In genomic region chr13:102877154-102877553, GRCm38 (mm10) we compare ENCODE assay signal across 15 mouse cellular contexts.
A peak's percentile ranks its signal among the peaks of the same experiment; 100 is the strongest.
DNase-seq lines count a peak whose midpoint lies in the region; ATAC-seq lines count a peak whose summit lies in the region.
"Had no signal": no experiment of that assay in that cellular context is flagged by ENCODE, and none has a peak within 500 bp of the region (broad histone marks: within the 10 kb centered on the region; RNA-seq: fewer than 3 reads in every experiment).

No protein-coding gene starts in this region.

- no peak for DNase-seq in heart, postnatal 14 days
- DNase-seq in 416B (ENCODE audit: low read depth), result peak; percentile 22
- DNase-seq in adrenal gland, postnatal 25 days, result peak; percentile 25
- no peak for DNase-seq in liver, embryonic 13.5 days
- DNase-seq in kidney, adult 9 months, result no peak
- DNase-seq: cerebellum, adult 9-10 months; kidney, adult 2 months; thymus, postnatal 4 days had no signal

- H3K4me3 ChIP-seq in heart, embryonic 13.5 days, result no peak overlapping the region
- H3K4me3 ChIP-seq in liver, embryonic 13.5 days (replicated peaks), result no peak overlapping the region
- no peak overlapping the region for H3K4me3 ChIP-seq in hindbrain, embryonic 12.5 days
- H3K4me3 ChIP-seq: embryonic facial prominence, embryonic 15.5 days; myocyte had no signal

- intact Hi-C loops in heart, postnatal 14 days (cut with DNase I), result no loop called here

- H3K4me2 ChIP-seq in heart, embryonic 13.5 days, result no peak overlapping the region
- H3K4me2 ChIP-seq in liver, embryonic 13.5 days, result no peak overlapping the region
- no peak overlapping the region for H3K4me2 ChIP-seq in hindbrain, embryonic 12.5 days (replicated peaks)
- H3K4me2 ChIP-seq: embryonic facial prominence, embryonic 15.5 days had no signal

- H3K4me1 ChIP-seq in heart, embryonic 13.5 days, result peaks cover 84% of the 10 kb centered on the region
- H3K4me1 ChIP-seq in liver, embryonic 13.5 days (replicated peaks), result peaks cover 10% of the 10 kb centered on the region
- peaks cover 24% of the 10 kb centered on the region for H3K4me1 ChIP-seq in hindbrain, embryonic 12.5 days

- peak overlapping the region; percentile 24; the same call in 1 of the 2 replicates for H3K27ac ChIP-seq in heart, embryonic 13.5 days (replicated peaks)
- H3K27ac ChIP-seq in liver, embryonic 13.5 days, result no peak overlapping the region
- H3K27ac ChIP-seq in hindbrain, embryonic 12.5 days, result no peak overlapping the region
- H3K27ac ChIP-seq: embryonic facial prominence, embryonic 15.5 days; macrophage had no signal

- WGBS in heart, embryonic 13.5 days, result 72% methylated on average over 8 of the region's 8 CpGs
- WGBS in liver, embryonic 13.5 days (ENCODE audit: insufficient replicate concordance), result 70% methylated on average over 8 of the region's 8 CpGs
- WGBS in hindbrain, embryonic 12.5 days, result 77% methylated on average over 8 of the region's 8 CpGs

- no peaks in the 10 kb centered on the region for H3K36me3 ChIP-seq in heart, embryonic 13.5 days
- no peaks in the 10 kb centered on the region for H3K36me3 ChIP-seq in liver, embryonic 13.5 days
- no peaks in the 10 kb centered on the region for H3K36me3 ChIP-seq in hindbrain, embryonic 12.5 days
- H3K36me3 ChIP-seq: embryonic facial prominence, embryonic 15.5 days had no signal

- ATAC-seq in heart, embryonic 13.5 days (ENCODE audit: extremely low read depth, insufficient number of reproducible peaks, low FRiP score, low TSS enrichment), result no peak
- ATAC-seq in liver, embryonic 13.5 days (ENCODE audit: low read depth), result peak; percentile 76
- no peak for ATAC-seq in megakaryocyte-erythroid progenitor cell, adult 5-6 weeks (replicated peaks; ENCODE audit: low FRiP score, low TSS enrichment, poor library complexity, severe bottlenecking)
- no peak for ATAC-seq in hindbrain, embryonic 12.5 days (ENCODE audit: low FRiP score)
- ATAC-seq: activated CD4-positive, CD25-positive, alpha-beta regulatory T cell, adult 4 months had no signal

- H3K9me3 ChIP-seq in heart, embryonic 13.5 days, result no peaks in the 10 kb centered on the region
- no peaks in the 10 kb centered on the region for H3K9me3 ChIP-seq in liver, embryonic 13.5 days (replicated peaks)
- no peaks in the 10 kb centered on the region for H3K9me3 ChIP-seq in hindbrain, embryonic 12.5 days (replicated peaks)
- H3K9me3 ChIP-seq: embryonic facial prominence, embryonic 15.5 days had no signal

- H3K27me3 ChIP-seq in heart, embryonic 13.5 days (replicated peaks), result no peaks in the 10 kb centered on the region
- H3K27me3 ChIP-seq in liver, embryonic 13.5 days, result no peaks in the 10 kb centered on the region
- no peaks in the 10 kb centered on the region for H3K27me3 ChIP-seq in hindbrain, embryonic 12.5 days
- H3K27me3 ChIP-seq: embryonic facial prominence, embryonic 15.5 days had no signal

- H3K9ac ChIP-seq in heart, embryonic 13.5 days, result no peak overlapping the region
- H3K9ac ChIP-seq in liver, embryonic 13.5 days, result no peak overlapping the region
- no peak overlapping the region for H3K9ac ChIP-seq in hindbrain, embryonic 12.5 days
- H3K9ac ChIP-seq: embryonic facial prominence, embryonic 15.5 days had no signal

Comparison
In these comparisons a context has a peak if more than half of its experiments do, and no peak if none do; other contexts are left out.
1. DNase-seq: peak in 416B (single experiment) and adrenal gland, postnatal 25 days (single experiment); none in heart, postnatal 14 days (0 of 2), liver, embryonic 13.5 days (single experiment) and kidney, adult 9 months (single experiment).